Mouse (Mus musculus): ENCODE results near the gene Prss41. TPM values are rescaled to one million over a fixed set of nuclear protein-coding genes. Genes with fewer than 3 reads are reported as not detected.
"Not testable (repeated sequence)": the region's sequence is repeated elsewhere in the genome, so short reads cannot be mapped to it uniquely, and the experiment has no call there.

The Prss41 gene
- 1 to 10 TPM; 1.9 to 2.2 TPM for total RNA-seq (2021)
- long read RNA-seq, experiment 1: 0 reads
- long read RNA-seq, experiment 2, partial matches to known transcripts: 0 of 2 reads
- long read RNA-seq, experiment 2, other reads (novel, unspliced or antisense): 2 of 2 reads

- Histone ChIP-seq H3K4me3 (peak within 1 kb of the TSS; percentile 34), H3K27ac (no peak within 1 kb of the TSS)
- DNase-seq (ENCODE audit: low spot score in 2 of 2): peak in 1 of 2 experiments; percentile 50
- TF ChIP-seq CTCF (conservative IDR thresholded peaks at IDR 0.05): peak; percentile 82
These were observed at the start of gene Prss41, which contains the start of gene Prss32 for GRCm38 (mm10) chr17:23843812-23844273. Gene Prss41, minus strand, starts transcription at chr17:23844172. Gene Prss32, plus strand, starts transcription at chr17:23843855.

GRCm38 (mm10) chr17:23880576-23880975, 36.6 kb upstream of the Prss41 start, which contains the start of the genes Dcpp1 and Dcpp2:
Gene Dcpp1, plus strand, starts transcription at chr17:23880876.
Gene Dcpp2, plus strand, starts transcription at chr17:23880880.
- not testable (repeated sequence) for H3K4me3 ChIP-seq; H3K27ac ChIP-seq; DNase-seq (ENCODE audit: low spot score in 2 of 2)

DNA sequence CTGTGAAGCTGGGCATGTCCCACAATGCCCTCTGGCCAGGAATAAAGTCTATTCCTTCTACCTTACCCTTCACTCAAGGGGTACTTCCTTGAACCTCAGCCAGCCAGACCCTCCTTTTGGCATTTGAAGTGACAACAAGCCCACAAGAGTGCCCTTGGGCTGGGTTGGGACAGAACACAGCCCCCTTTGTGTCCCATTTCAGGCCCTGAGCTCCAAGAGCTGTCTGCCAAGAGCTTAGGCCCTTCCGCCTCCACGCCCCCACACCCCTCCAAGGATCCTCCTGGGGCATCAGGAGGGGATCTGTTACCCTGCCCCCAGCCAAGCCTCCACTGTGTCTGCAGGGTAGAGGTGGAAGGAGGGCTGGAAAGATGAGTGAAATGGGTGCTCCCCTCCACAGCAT, 33.2 kb upstream of the Prss41 start:
- no peak for TF ChIP-seq CTCF (conservative IDR thresholded peaks at IDR 0.05)
- 0 out of 2 replicates have a peak overlapping the region, but pooled peaks have one; percentile 43 for H3K27ac ChIP-seq
- DNase-seq (ENCODE audit: low spot score in 2 of 2): peak in 1 of 2 experiments; percentile 17
- no peak overlapping the region for H3K4me3 ChIP-seq

DNA sequence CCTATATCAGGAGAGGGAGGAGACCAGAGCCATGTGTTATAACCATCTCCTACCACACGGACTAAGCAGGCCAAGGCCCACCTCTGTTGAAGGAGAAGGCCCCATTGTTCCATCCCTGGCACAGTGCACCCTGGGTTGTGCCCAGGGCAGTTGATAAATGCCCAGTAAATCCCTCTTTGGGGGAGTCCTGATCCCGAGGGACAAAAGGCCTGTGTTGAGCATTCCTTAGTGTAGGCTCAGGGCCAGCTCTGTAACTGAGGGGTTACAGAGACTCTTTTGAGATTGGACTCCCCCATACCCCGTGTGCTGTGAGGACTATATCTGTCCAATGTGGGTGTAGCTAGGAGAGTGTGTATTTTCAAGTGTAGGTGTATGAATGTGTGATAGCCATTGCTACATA, 32.8 kb upstream of the Prss41 start:
- Histone ChIP-seq H3K4me3 (no peak overlapping the region), H3K27ac (0 out of 2 replicates have a peak overlapping the region, but pooled peaks have one; percentile 43)
- peak in 1 of 2 experiments; percentile 51 for DNase-seq (ENCODE audit: low spot score in 2 of 2)
- TF ChIP-seq CTCF (conservative IDR thresholded peaks at IDR 0.05): peak; percentile 35

GRCm38 (mm10) chr17:23873884-23874856, 30.2 kb upstream of the Prss41 start:
- peak; percentile 84 for TF ChIP-seq CTCF (conservative IDR thresholded peaks at IDR 0.05)
- Histone ChIP-seq H3K27ac (no peak overlapping the region), H3K4me3 (no peak overlapping the region)
- DNase-seq (ENCODE audit: low spot score in 2 of 2): no peak

- no peak overlapping the region for H3K4me3 ChIP-seq
- DNase-seq (ENCODE audit: low spot score in 2 of 2): no peak
These were observed 24.5 kb upstream of the Prss41 start for GRCm38 (mm10) chr17:23868513-23868912.

GRCm38 (mm10) chr17:23867756-23868155, 23.8 kb upstream of the Prss41 start, which contains the start of gene Prss21:
Gene Prss21, plus strand, starts transcription at chr17:23868056.
- no peak for DNase-seq (ENCODE audit: low spot score in 2 of 2)
- no peak for TF ChIP-seq CTCF (conservative IDR thresholded peaks at IDR 0.05)
- Histone ChIP-seq H3K4me3 (no peak within 1 kb of the TSS), H3K27ac (no peak within 1 kb of the TSS)

More at GRCm38 (mm10) chr17:23868513-23868912, 24.5 kb upstream of the Prss41 start:
- H3K27ac ChIP-seq: no peak overlapping the region
- TF ChIP-seq CTCF (conservative IDR thresholded peaks at IDR 0.05): no peak

- H3K27ac ChIP-seq: no peak overlapping the region
- no peak for TF ChIP-seq CTCF (conservative IDR thresholded peaks at IDR 0.05)
- H3K4me3 ChIP-seq: no peak overlapping the region
- no peak for DNase-seq (ENCODE audit: low spot score in 2 of 2)
These were observed 19.0 kb upstream of the Prss41 start for GRCm38 (mm10) chr17:23862926-23863325.

DNA sequence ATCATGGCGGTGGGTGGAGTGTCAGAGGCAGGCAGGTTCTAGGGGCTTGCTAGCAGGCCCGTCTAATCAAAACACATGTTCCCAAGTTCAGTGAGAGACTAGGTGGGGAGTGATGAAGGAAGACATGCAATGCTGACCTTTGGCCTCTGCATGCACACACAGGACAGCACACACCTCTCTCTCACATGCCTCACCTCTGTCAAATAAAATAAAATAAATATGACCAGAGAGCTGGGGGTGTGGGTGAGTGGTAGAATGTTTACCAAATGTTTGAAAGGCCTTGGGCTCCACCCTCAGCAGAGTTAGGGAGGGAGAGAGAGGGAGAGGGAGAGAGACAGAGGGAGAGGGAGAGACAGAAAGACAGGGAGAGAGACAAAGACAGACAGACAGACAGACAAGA, 13.9 kb upstream of the Prss41 start:
- DNase-seq (ENCODE audit: low spot score in 2 of 2): no peak
- H3K27ac ChIP-seq: no peak overlapping the region
- no peak for TF ChIP-seq CTCF (conservative IDR thresholded peaks at IDR 0.05)
- no peak overlapping the region for H3K4me3 ChIP-seq

DNA sequence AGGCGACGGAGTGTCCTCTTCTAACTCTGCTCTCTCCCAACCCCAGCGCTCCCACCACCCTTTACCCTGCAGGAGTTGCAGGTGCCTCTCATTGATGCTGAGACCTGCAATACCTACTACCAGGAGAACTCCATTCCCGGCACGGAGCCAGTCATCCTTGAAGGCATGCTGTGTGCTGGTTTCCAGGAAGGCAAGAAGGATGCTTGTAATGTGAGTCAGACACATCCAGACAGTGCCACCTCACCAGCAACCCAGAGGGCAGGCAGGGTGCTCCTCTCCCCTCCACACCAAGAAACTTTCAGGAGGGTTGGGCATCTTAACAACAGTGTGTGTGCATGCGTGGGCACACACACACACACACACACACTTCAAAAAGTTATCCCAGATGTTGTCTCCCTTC, 13.2 kb upstream of the Prss41 start:
- TF ChIP-seq CTCF (conservative IDR thresholded peaks at IDR 0.05): no peak

GRCm38 (mm10) chr17:23854229-23854765, 10.3 kb upstream of the Prss41 start:
- Histone ChIP-seq H3K27ac (no peak overlapping the region), H3K4me3 (no peak overlapping the region)
- DNase-seq (ENCODE audit: low spot score in 2 of 2): no peak
- TF ChIP-seq CTCF (conservative IDR thresholded peaks at IDR 0.05): no peak

More for the DNA sequence above, 13.2 kb upstream of the Prss41 start:
- no peak overlapping the region for H3K4me3 ChIP-seq
- no peak for DNase-seq (ENCODE audit: low spot score in 2 of 2)
- no peak overlapping the region for H3K27ac ChIP-seq

DNA sequence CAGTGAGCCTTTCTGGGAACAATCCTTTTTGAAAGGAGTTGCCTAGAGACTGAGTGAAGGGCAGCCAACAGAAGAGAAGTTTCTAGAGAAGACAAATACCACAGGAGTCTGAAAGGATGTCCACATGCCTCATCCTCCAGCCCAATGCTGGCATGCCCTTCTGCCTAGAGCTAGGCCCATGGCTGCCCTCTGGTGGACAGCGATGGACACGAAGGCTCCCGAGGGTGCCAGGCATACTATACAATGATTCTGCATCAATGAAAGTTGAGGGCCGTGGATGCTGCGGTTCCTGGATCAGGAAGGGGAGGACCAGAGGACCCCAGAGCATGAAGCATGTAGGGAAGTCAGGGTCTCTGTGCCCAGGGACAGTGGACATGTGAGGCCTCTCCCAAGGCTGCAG, 9.3 kb upstream of the Prss41 start:
- peak in 1 of 2 experiments; percentile 32 for DNase-seq (ENCODE audit: low spot score in 2 of 2)
- TF ChIP-seq CTCF (conservative IDR thresholded peaks at IDR 0.05): peak; percentile 67
- no peak overlapping the region for H3K4me3 ChIP-seq
- no peak overlapping the region for H3K27ac ChIP-seq
